Mouse (Mus musculus) 416B (cell line): Measurements from ENCODE around the gene 1500015O10Rik.
A peak's percentile ranks its signal among the peaks of the same experiment; 100 is the strongest.

ENCODE experiments used
- DNase-seq: peaks from one replicate; pipeline ENCODE4 v3.0.0; 2011; ENCODE audit warnings: low read depth

Gene 1500015O10Rik

GRCm38 (mm10) chr1:43730491-43730924 is at the start of gene 1500015O10Rik:
Gene 1500015O10Rik, plus strand, starts transcription at chr1:43730602.
- DNase-seq: no peak

- DNase-seq: no peak
Measured at GRCm38 (mm10) chr1:43689983-43690382, 40.4 kb upstream of the 1500015O10Rik start.

GRCm38 (mm10) chr1:43690507-43690906 is 39.9 kb upstream of the 1500015O10Rik start:
- no peak for DNase-seq

GRCm38 (mm10) chr1:43694076-43694475 is 36.3 kb upstream of the 1500015O10Rik start:
- DNase-seq: no peak

GRCm38 (mm10) chr1:43694851-43695545 is 35.4 kb upstream of the 1500015O10Rik start:
- no peak for DNase-seq

GRCm38 (mm10) chr1:43698577-43699000 is 31.8 kb upstream of the 1500015O10Rik start:
- DNase-seq: no peak

- DNase-seq: no peak
Measured at GRCm38 (mm10) chr1:43714841-43715240, 15.6 kb upstream of the 1500015O10Rik start.

- DNase-seq: no peak
Measured at GRCm38 (mm10) chr1:43717967-43718366, 12.4 kb upstream of the 1500015O10Rik start.

- no peak for DNase-seq
Measured at GRCm38 (mm10) chr1:43718793-43719192, 11.6 kb upstream of the 1500015O10Rik start.

- DNase-seq: no peak
Measured at GRCm38 (mm10) chr1:43722459-43722858, 7.9 kb upstream of the 1500015O10Rik start.

GRCm38 (mm10) chr1:43732100-43732499 is 1.7 kb downstream of the 1500015O10Rik start:
- DNase-seq: no peak

- no peak for DNase-seq
Measured at GRCm38 (mm10) chr1:43732657-43733056, 2.3 kb downstream of the 1500015O10Rik start.

GRCm38 (mm10) chr1:43737812-43738518 is 7.6 kb downstream of the 1500015O10Rik start:
- DNase-seq: peak; percentile 49

GRCm38 (mm10) chr1:43738519-43738894 is 8.1 kb downstream of the 1500015O10Rik start:
- no peak for DNase-seq

- DNase-seq: no peak
Measured at GRCm38 (mm10) chr1:43754448-43755312, 24.3 kb downstream of the 1500015O10Rik start.

GRCm38 (mm10) chr1:43760085-43760484 is 29.7 kb downstream of the 1500015O10Rik start:
- peak; percentile 57 for DNase-seq

GRCm38 (mm10) chr1:43764481-43764880 is 34.1 kb downstream of the 1500015O10Rik start:
- no peak for DNase-seq

GRCm38 (mm10) chr1:43766328-43766727 is 35.9 kb downstream of the 1500015O10Rik start:
- peak; percentile 82 for DNase-seq

- peak; percentile 39 for DNase-seq
Measured at GRCm38 (mm10) chr1:43768385-43768990, 38.1 kb downstream of the 1500015O10Rik start.

GRCm38 (mm10) chr1:43769348-43769747 is 38.9 kb downstream of the 1500015O10Rik start:
- DNase-seq: no peak

- no peak for DNase-seq
Measured at GRCm38 (mm10) chr1:43770032-43770431, 39.6 kb downstream of the 1500015O10Rik start.

GRCm38 (mm10) chr1:43772694-43773093 is 42.3 kb downstream of the 1500015O10Rik start:
- DNase-seq: no peak
